In genomic region chr8:46151202-46152062, GRCm38 (mm10) we compare ENCODE assay signal across 8 mouse cellular contexts. TPM values are rescaled to one million over a fixed set of nuclear protein-coding genes. Genes with fewer than 3 reads are reported as not detected.
DNase-seq lines count a peak whose midpoint lies in the region; ATAC-seq and TF ChIP-seq lines count a peak whose summit lies in the region.

TSS of gene Cfap97 (plus strand) at chr8:46151771.

- H3K4me3 ChIP-seq in embryonic facial prominence, embryonic 11.5 days (ENCODE audit: low read depth, low read length) = peak within 1 kb of the TSS; percentile 79
- H3K4me3 ChIP-seq in kidney, adult 2 months (ENCODE audit: insufficient read depth, low read depth, low read length) = peak within 1 kb of the TSS; percentile 95
- peak within 1 kb of the TSS; percentile 82 for H3K4me3 ChIP-seq in liver, embryonic 13.5 days (replicated peaks)
- H3K4me3 ChIP-seq in neural tube, embryonic 11.5 days (ENCODE audit: low read depth, low read length) = peak within 1 kb of the TSS; percentile 85
- peak within 1 kb of the TSS; percentile 92 for H3K4me3 ChIP-seq in testis, adult 2 months (ENCODE audit: control insufficient read depth, low read depth, low read length)

- peak; percentile 74 for DNase-seq in A20 (ENCODE audit: low read depth, low spot score)
- peak; percentile 76 for DNase-seq in adrenal gland, adult 2 months
- DNase-seq in embryonic facial prominence, embryonic 11.5 days (ENCODE audit: low spot score) = peak; percentile 44
- DNase-seq in heart, adult 8-10 months (ENCODE audit: low spot score) = no peak
- DNase-seq in kidney, adult 2 months = peak; percentile 56
- DNase-seq in liver, embryonic 13.5 days = peak; percentile 30
- DNase-seq in neural tube, embryonic 11.5 days (ENCODE audit: low spot score) = peak; percentile 68

- H3K27me3 ChIP-seq in embryonic facial prominence, embryonic 11.5 days (ENCODE audit: control insufficient read depth, insufficient read depth, low read length) = no peaks in the 10 kb centered on the region
- H3K27me3 ChIP-seq in kidney, adult 2 months (replicated peaks; ENCODE audit: control insufficient read depth, insufficient read depth, low read length) = no peaks in the 10 kb centered on the region
- H3K27me3 ChIP-seq in liver, embryonic 13.5 days = peaks cover 21% of the 10 kb centered on the region; the same call in 1 of the 2 replicates
- H3K27me3 ChIP-seq in neural tube, embryonic 11.5 days (ENCODE audit: control insufficient read depth, insufficient read depth, low read length) = 0 out of 2 replicates have a peak, but pooled peaks cover 3% of the 10 kb centered on the region
- H3K27me3 ChIP-seq in testis, adult 2 months (ENCODE audit: control insufficient read depth, insufficient read depth, low read length) = no peaks in the 10 kb centered on the region

- under 1% methylated on average over 63 of the region's 75 CpGs for WGBS in embryonic facial prominence, embryonic 11.5 days
- WGBS in kidney, adult 2 months = 4% methylated on average over 75 of the region's 75 CpGs
- WGBS in liver, embryonic 13.5 days (ENCODE audit: insufficient replicate concordance) = 1% methylated on average over 65 of the region's 75 CpGs
- 1% methylated on average over 75 of the region's 75 CpGs for WGBS in neural tube, embryonic 11.5 days

- ATAC-seq in embryonic facial prominence, embryonic 11.5 days (replicated peaks; ENCODE audit: insufficient number of reproducible peaks, low FRiP score, low TSS enrichment, low read depth) = peak; percentile 78
- peak; percentile 76 for ATAC-seq in liver, embryonic 13.5 days (ENCODE audit: low read depth)
- ATAC-seq in neural tube, embryonic 11.5 days (ENCODE audit: insufficient read depth, low FRiP score, low TSS enrichment) = peak; percentile 87

- TF ChIP-seq CTCF in kidney, adult 2 months (conservative IDR thresholded peaks at IDR 0.05; ENCODE audit: insufficient read depth, insufficient read length, low read depth, low read length) = no peak
- no peak for TF ChIP-seq CTCF in testis, adult 2 months (IDR thresholded peaks at IDR 0.05; ENCODE audit: control insufficient read depth, insufficient read depth, insufficient replicate concordance, low read depth, low read length)

- no peaks in the 10 kb centered on the region for H3K4me1 ChIP-seq in embryonic facial prominence, embryonic 11.5 days (ENCODE audit: control insufficient read depth, insufficient read depth, low read length)
- H3K4me1 ChIP-seq in kidney, adult 2 months (ENCODE audit: control insufficient read depth, insufficient read depth, low read length) = peaks cover 9% of the 10 kb centered on the region; the same call in 1 of the 2 replicates
- peaks cover 27% of the 10 kb centered on the region for H3K4me1 ChIP-seq in liver, embryonic 13.5 days (replicated peaks)
- peaks cover 6% of the 10 kb centered on the region; the same call in 1 of the 2 replicates for H3K4me1 ChIP-seq in neural tube, embryonic 11.5 days (ENCODE audit: control insufficient read depth, insufficient read depth, low read length)
- no peaks in the 10 kb centered on the region; the same call in 1 of the 2 replicates for H3K4me1 ChIP-seq in testis, adult 2 months (ENCODE audit: control insufficient read depth, insufficient read depth, low read length)

- no peaks in the 10 kb centered on the region for H3K36me3 ChIP-seq in embryonic facial prominence, embryonic 11.5 days (replicated peaks; ENCODE audit: control insufficient read depth, insufficient read depth, low read depth, low read length)
- H3K36me3 ChIP-seq in kidney, adult 2 months (ENCODE audit: control insufficient read depth, insufficient read depth, low read length) = no peaks in the 10 kb centered on the region
- H3K36me3 ChIP-seq in liver, embryonic 13.5 days = no peaks in the 10 kb centered on the region
- H3K36me3 ChIP-seq in neural tube, embryonic 11.5 days (ENCODE audit: control insufficient read depth, insufficient read depth, low read length) = no peaks in the 10 kb centered on the region
- H3K36me3 ChIP-seq in testis, adult 2 months (ENCODE audit: control insufficient read depth, insufficient read depth, low read length) = no peaks in the 10 kb centered on the region; the same call in 1 of the 2 replicates

- H3K9ac ChIP-seq in embryonic facial prominence, embryonic 11.5 days (replicated peaks; ENCODE audit: low read length) = peak within 1 kb of the TSS; percentile 85
- H3K9ac ChIP-seq in liver, embryonic 13.5 days = peak within 1 kb of the TSS; percentile 87
- peak within 1 kb of the TSS; percentile 82 for H3K9ac ChIP-seq in neural tube, embryonic 11.5 days (ENCODE audit: low read length)

- H3K4me2 ChIP-seq in embryonic facial prominence, embryonic 11.5 days (ENCODE audit: low read depth, low read length) = peak within 1 kb of the TSS; percentile 93
- H3K4me2 ChIP-seq in liver, embryonic 13.5 days = peak within 1 kb of the TSS; percentile 99
- peak within 1 kb of the TSS; percentile 94 for H3K4me2 ChIP-seq in neural tube, embryonic 11.5 days (ENCODE audit: low read depth)

- no peak for TF ChIP-seq POLR2A in kidney, adult 2 months (IDR thresholded peaks at IDR 0.05; ENCODE audit: low read depth, low read length)
- 0 out of 2 replicates have a peak, but pooled peaks have one; percentile 30 for TF ChIP-seq POLR2A in testis, adult 2 months (IDR thresholded peaks at IDR 0.05; ENCODE audit: control insufficient read depth, low read depth, low read length)

- H3K9me3 ChIP-seq in embryonic facial prominence, embryonic 11.5 days (replicated peaks; ENCODE audit: control insufficient read depth, low read length) = no peaks in the 10 kb centered on the region
- H3K9me3 ChIP-seq in liver, embryonic 13.5 days (replicated peaks) = no peaks in the 10 kb centered on the region
- H3K9me3 ChIP-seq in neural tube, embryonic 11.5 days (ENCODE audit: control insufficient read depth, low read length) = no peaks in the 10 kb centered on the region

- H3K27ac ChIP-seq in embryonic facial prominence, embryonic 11.5 days (replicated peaks; ENCODE audit: low read depth, low read length) = no peak within 1 kb of the TSS; the same call in 1 of the 2 replicates
- peak within 1 kb of the TSS; percentile 89 for H3K27ac ChIP-seq in kidney, adult 2 months (ENCODE audit: insufficient read depth, low read depth, low read length)
- peak within 1 kb of the TSS; percentile 18; the same call in 1 of the 2 replicates for H3K27ac ChIP-seq in liver, embryonic 13.5 days
- peak within 1 kb of the TSS; percentile 60; the same call in 1 of the 2 replicates for H3K27ac ChIP-seq in neural tube, embryonic 11.5 days (ENCODE audit: low read depth, low read length)
- H3K27ac ChIP-seq in testis, adult 2 months (ENCODE audit: control insufficient read depth, insufficient read depth, low read depth, low read length) = peak within 1 kb of the TSS; percentile 66

RNA-seq across cellular contexts. Expression of gene Cfap97, which starts in this region (rescaled TPM):
- total RNA-seq in adrenal gland, adult 2 months (2021) = 10 to 100 TPM; 16.1 to 19.5 TPM
- 1.5 and 2.1 TPM in 2 replicates for polyA plus RNA-seq in adrenal gland, adult 2 months (2012; rRNA removed)
- 25.5 and 32.9 TPM in 2 replicates for polyA plus RNA-seq in embryonic facial prominence, embryonic 11.5 days (2014; fragmentation: Nextera tagmentation; extraction: Ambion mirVana)
- 10 to 100 TPM; 11.8 to 14.0 (median 13.4) TPM for total RNA-seq in heart, adult 8-10 months (2022)
- 6.2 and 7.4 TPM in 2 replicates for polyA plus RNA-seq in kidney, adult 2 months (2012; rRNA removed)
- polyA plus RNA-seq in liver, embryonic 13.5 days (2015; fragmentation: Nextera tagmentation; extraction: Ambion mirVana) = 9.2 and 13.3 TPM in 2 replicates
- 20.1 and 22.1 TPM in 2 replicates for polyA plus RNA-seq in neural tube, embryonic 11.5 days (2014; fragmentation: Nextera tagmentation; extraction: Ambion mirVana)
- 78.2 and 91.9 TPM in 2 replicates for polyA plus RNA-seq in testis, adult 2 months (2012; rRNA removed)
